Mouse (Mus musculus) mouse embryonic stem cell (cell line): ENCODE measurements around the gene Gm26620.

Source experiments
- in situ Hi-C, 2 experiments: fragments of 300-500 bp; cut with MboI; formaldehyde crosslinking; loops; 1 replicate in 1 of 2; 3 replicates in 1 of 2; pipeline ENCODE4 v1.14.3; 2019 to 2020; ENCODE audit warnings: low sequenced_read_pairs in 2 of 2, low pct_unique_long_range_greater_than_20kb in 1 of 2, mixed read lengths in 1 of 2; ENCODE audit not compliant: unreplicated experiment in 1 of 2

Gene Gm26620

GRCm38 (mm10) chr1:170884978-170885561 lies at the start of gene Gm26620, which contains the start of gene Dusp12:
Gm26620 (plus strand) TSS chr1:170885065.
Dusp12 (minus strand) TSS chr1:170885540.
- in situ Hi-C loops = no loop called here

GRCm38 (mm10) chr1:170839685-170840084 lies 45.2 kb upstream of the Gm26620 start:
- in situ Hi-C loops = no loop called here

- in situ Hi-C loops = no loop called here
Measured at GRCm38 (mm10) chr1:170844380-170844779, 40.5 kb upstream of the Gm26620 start.

GRCm38 (mm10) chr1:170845448-170846307 lies 39.2 kb upstream of the Gm26620 start:
- in situ Hi-C loops = no loop called here

- in situ Hi-C loops = no loop called here
Measured at GRCm38 (mm10) chr1:170850007-170850406, 34.9 kb upstream of the Gm26620 start.

- in situ Hi-C loops = no loop called here
Measured at GRCm38 (mm10) chr1:170850637-170851624, 33.9 kb upstream of the Gm26620 start.

GRCm38 (mm10) chr1:170853604-170854003 lies 31.3 kb upstream of the Gm26620 start:
- in situ Hi-C loops = no loop called here

- in situ Hi-C loops = no loop called here
Measured at GRCm38 (mm10) chr1:170855056-170855760, 29.7 kb upstream of the Gm26620 start.

- in situ Hi-C loops = no loop called here
Measured at GRCm38 (mm10) chr1:170857369-170857768, 27.5 kb upstream of the Gm26620 start.

- in situ Hi-C loops = no loop called here
Measured at GRCm38 (mm10) chr1:170858872-170859271, 26.0 kb upstream of the Gm26620 start.

GRCm38 (mm10) chr1:170861671-170862434 lies 23.0 kb upstream of the Gm26620 start:
- in situ Hi-C loops = no loop called here

GRCm38 (mm10) chr1:170862435-170862717 lies 22.5 kb upstream of the Gm26620 start:
- in situ Hi-C loops = no loop called here

- in situ Hi-C loops = no loop called here
Measured at GRCm38 (mm10) chr1:170863033-170863432, 21.8 kb upstream of the Gm26620 start.

- in situ Hi-C loops = no loop called here
Measured at GRCm38 (mm10) chr1:170864234-170864633, 20.6 kb upstream of the Gm26620 start.

- in situ Hi-C loops = no loop called here
Measured at GRCm38 (mm10) chr1:170864754-170865153, 20.1 kb upstream of the Gm26620 start.

GRCm38 (mm10) chr1:170865406-170865805 lies 19.5 kb upstream of the Gm26620 start:
- in situ Hi-C loops = no loop called here

- in situ Hi-C loops = no loop called here
Measured at GRCm38 (mm10) chr1:170866992-170867690, 17.7 kb upstream of the Gm26620 start.
